Mouse (Mus musculus): ENCODE measurements at regions not wholly inside any gene's neighbourhood (a gene's known extent, or its start where the extent isn't known, plus 50 kb on each side); places are given as distances from the start of the nearest gene placed in this dataset.
A peak's percentile ranks its signal among the peaks of the same experiment; 100 is the strongest.

- no peak for DNase-seq (ENCODE audit: inconsistent ontology term)
Observed at GRCm38 (mm10) chr17:85845059-85845458, 157.0 kb upstream of the Six2 start.

GRCm38 (mm10) chr17:85844486-85844885, 156.4 kb upstream of the Six2 start:
- no peak for DNase-seq (ENCODE audit: inconsistent ontology term)

- DNase-seq (ENCODE audit: inconsistent ontology term) = no peak
Observed at GRCm38 (mm10) chr17:85823036-85823435, 135.0 kb upstream of the Six2 start.

GRCm38 (mm10) chr17:85821861-85822260, 133.8 kb upstream of the Six2 start:
- peak; percentile 24 for DNase-seq (ENCODE audit: inconsistent ontology term)

GRCm38 (mm10) chr17:85818098-85818855, 130.2 kb upstream of the Six2 start:
- DNase-seq (ENCODE audit: inconsistent ontology term) = no peak

- DNase-seq (ENCODE audit: inconsistent ontology term) = no peak
Observed at GRCm38 (mm10) chr17:85816521-85816920, 128.4 kb upstream of the Six2 start.

GRCm38 (mm10) chr17:85816056-85816455, 128.0 kb upstream of the Six2 start:
- DNase-seq (ENCODE audit: inconsistent ontology term) = no peak

GRCm38 (mm10) chr17:85808580-85808979, 120.5 kb upstream of the Six2 start:
- DNase-seq (ENCODE audit: inconsistent ontology term) = no peak

- peak; percentile 75 for DNase-seq (ENCODE audit: inconsistent ontology term)
Observed at GRCm38 (mm10) chr17:85805726-85806359, 117.8 kb upstream of the Six2 start.

GRCm38 (mm10) chr17:85804631-85805030, 116.6 kb upstream of the Six2 start:
- DNase-seq (ENCODE audit: inconsistent ontology term) = peak; percentile 19

GRCm38 (mm10) chr17:85801734-85802133, 113.7 kb upstream of the Six2 start:
- no peak for DNase-seq (ENCODE audit: inconsistent ontology term)

GRCm38 (mm10) chr17:85801079-85801605, 113.1 kb upstream of the Six2 start:
- DNase-seq (ENCODE audit: inconsistent ontology term) = no peak

- peak; percentile 16 for DNase-seq (ENCODE audit: inconsistent ontology term)
Observed at GRCm38 (mm10) chr17:85800357-85801078, 112.4 kb upstream of the Six2 start.

GRCm38 (mm10) chr17:85799865-85800356, 111.8 kb upstream of the Six2 start:
- peak; percentile 31 for DNase-seq (ENCODE audit: inconsistent ontology term)

- DNase-seq (ENCODE audit: inconsistent ontology term) = peak; percentile 37
Observed at GRCm38 (mm10) chr17:85799081-85799864, 111.2 kb upstream of the Six2 start.

GRCm38 (mm10) chr17:85797755-85798154, 109.7 kb upstream of the Six2 start:
- DNase-seq (ENCODE audit: inconsistent ontology term) = no peak

- DNase-seq (ENCODE audit: inconsistent ontology term) = no peak
Observed at GRCm38 (mm10) chr17:85795820-85796219, 107.7 kb upstream of the Six2 start.

- no peak for DNase-seq (ENCODE audit: inconsistent ontology term)
Observed at GRCm38 (mm10) chr17:85785625-85786294, 97.7 kb upstream of the Six2 start.

GRCm38 (mm10) chr17:85780477-85780876, 92.4 kb upstream of the Six2 start:
- no peak for DNase-seq (ENCODE audit: inconsistent ontology term)

GRCm38 (mm10) chr17:85776876-85777275, 88.8 kb upstream of the Six2 start:
- no peak for DNase-seq (ENCODE audit: inconsistent ontology term)

- DNase-seq (ENCODE audit: inconsistent ontology term) = no peak
Observed at GRCm38 (mm10) chr17:85768341-85768740, 80.3 kb upstream of the Six2 start.
